Mouse (Mus musculus): ENCODE measurements around the gene Olfr612.
"Not testable (repeated sequence)": the region's sequence is repeated elsewhere in the genome, so short reads cannot be mapped to it uniquely, and the experiment has no call there.

DNA sequence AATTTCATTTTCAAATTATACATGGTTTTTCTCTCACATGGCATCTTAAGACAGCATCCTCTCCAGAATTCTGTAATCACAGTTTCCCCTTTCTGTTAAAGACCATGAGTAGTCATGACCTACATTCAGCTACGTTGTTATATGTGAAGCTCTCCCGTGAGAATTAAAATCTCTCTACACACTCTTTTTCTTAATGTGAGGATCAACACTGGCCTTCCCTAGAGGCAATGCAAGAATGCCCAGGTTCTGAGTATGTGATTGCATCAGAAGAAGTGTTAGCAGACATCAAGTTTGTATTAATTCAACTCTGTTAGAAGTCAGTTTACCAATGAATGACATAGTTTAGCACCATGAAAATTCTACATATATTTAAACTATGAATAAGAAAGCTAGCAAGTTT, at the start of gene Olfr612:
- not testable (repeated sequence) for TF ChIP-seq POLR2A, CTCF (IDR thresholded peaks at IDR 0.05; ENCODE audit: insufficient read depth, low read depth, low read length)
